7 mouse cellular contexts compared by ENCODE assay signal in genomic region chr10:24312191-24312611, GRCm38 (mm10).
A peak's percentile ranks its signal among the peaks of the same experiment; 100 is the strongest.
DNase-seq lines count a peak whose midpoint lies in the region; ATAC-seq and TF ChIP-seq lines count a peak whose summit lies in the region.

No protein-coding gene starts in this region.

- WGBS in hindbrain, postnatal 0 days, result 0% methylated on average over 9 of the region's 9 CpGs

- H3K9ac ChIP-seq in hindbrain, postnatal 0 days (replicated peaks; ENCODE audit: low read length), result no peak overlapping the region

- no peaks in the 10 kb centered on the region; the same call in 1 of the 2 replicates for H3K9me3 ChIP-seq in hindbrain, postnatal 0 days (ENCODE audit: low read length)

- peak overlapping the region; percentile 11; the same call in 1 of the 2 replicates for H3K4me3 ChIP-seq in hindbrain, postnatal 0 days (ENCODE audit: low read length)

- no peaks in the 10 kb centered on the region for H3K36me3 ChIP-seq in hindbrain, postnatal 0 days (ENCODE audit: insufficient read depth, low read length)

- DNase-seq in T-cell, adult 2 months (ENCODE audit: low spot score), result peak; percentile 59
- DNase-seq in cerebellum, postnatal 10 days, result peak; percentile 79
- DNase-seq in gastrocnemius, adult 8-10 months (ENCODE audit: low spot score in 2 of 2), result peak; percentile 16 to 42
- DNase-seq in hindbrain, postnatal 0 days (ENCODE audit: low spot score), result peak; percentile 91
- peak; percentile 63 to 73 for DNase-seq in left cerebral cortex, adult 18-20 months (ENCODE audit: low spot score in 2 of 2)
- DNase-seq in right cerebral cortex, postnatal 10 days (ENCODE audit: low spot score in 2 of 2), result peak; percentile 88

- peak; percentile 81 for ATAC-seq in hindbrain, postnatal 0 days
- peak; percentile 94 for ATAC-seq in megakaryocyte, adult 5-6 weeks (ENCODE audit: poor library complexity, severe bottlenecking)

- H3K27ac ChIP-seq in hindbrain, postnatal 0 days, result no peak overlapping the region

- H3K4me1 ChIP-seq in hindbrain, postnatal 0 days (ENCODE audit: insufficient read depth, low read length), result no peaks in the 10 kb centered on the region

- H3K27me3 ChIP-seq in hindbrain, postnatal 0 days (ENCODE audit: insufficient read depth, low read length), result no peaks in the 10 kb centered on the region

- H3K4me2 ChIP-seq in hindbrain, postnatal 0 days (ENCODE audit: low read depth, low read length), result peak overlapping the region; percentile 45

- TF ChIP-seq CTCF in hindbrain, postnatal 0 days (IDR thresholded peaks at IDR 0.05; ENCODE audit: low read depth), result peak; percentile 73

Comparison
In these comparisons a context has a peak if more than half of its experiments do, and no peak if none do; other contexts are left out.
1. DNase-seq: peak in every context shown above with its lines; median percentile 91 in hindbrain, postnatal 0 days; 88 in right cerebral cortex, postnatal 10 days; 79 in cerebellum, postnatal 10 days; 68 in left cerebral cortex, adult 18-20 months; 59 in T-cell, adult 2 months; 29 in gastrocnemius, adult 8-10 months.